Mouse (Mus musculus): ENCODE measurements at regions not wholly inside any gene's neighbourhood (a gene's known extent, or its start where the extent isn't known, plus 50 kb on each side); places are given as distances from the start of the nearest gene placed in this dataset.

DNA sequence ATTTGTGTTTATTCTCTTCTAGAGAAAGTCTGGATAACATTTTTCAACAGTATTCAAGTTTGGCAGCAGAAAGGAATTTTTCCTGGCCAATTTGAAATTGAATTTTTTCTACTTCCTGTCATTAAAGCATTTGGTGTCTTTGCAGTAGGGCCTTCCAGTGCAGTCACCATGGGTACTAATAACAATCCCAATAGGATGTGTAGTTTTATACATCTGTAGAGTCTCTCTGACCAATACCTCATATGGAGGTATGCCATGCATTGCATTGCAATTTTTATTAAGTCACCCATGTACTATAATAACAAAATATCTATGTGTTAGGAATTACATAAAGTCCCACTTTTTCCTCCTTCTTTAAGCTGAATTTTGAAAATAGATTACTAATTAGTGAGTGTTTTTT is 2257.4 kb upstream of the Aga start:
- DNase-seq (ENCODE audit: low read depth, low spot score) = no peak

DNA sequence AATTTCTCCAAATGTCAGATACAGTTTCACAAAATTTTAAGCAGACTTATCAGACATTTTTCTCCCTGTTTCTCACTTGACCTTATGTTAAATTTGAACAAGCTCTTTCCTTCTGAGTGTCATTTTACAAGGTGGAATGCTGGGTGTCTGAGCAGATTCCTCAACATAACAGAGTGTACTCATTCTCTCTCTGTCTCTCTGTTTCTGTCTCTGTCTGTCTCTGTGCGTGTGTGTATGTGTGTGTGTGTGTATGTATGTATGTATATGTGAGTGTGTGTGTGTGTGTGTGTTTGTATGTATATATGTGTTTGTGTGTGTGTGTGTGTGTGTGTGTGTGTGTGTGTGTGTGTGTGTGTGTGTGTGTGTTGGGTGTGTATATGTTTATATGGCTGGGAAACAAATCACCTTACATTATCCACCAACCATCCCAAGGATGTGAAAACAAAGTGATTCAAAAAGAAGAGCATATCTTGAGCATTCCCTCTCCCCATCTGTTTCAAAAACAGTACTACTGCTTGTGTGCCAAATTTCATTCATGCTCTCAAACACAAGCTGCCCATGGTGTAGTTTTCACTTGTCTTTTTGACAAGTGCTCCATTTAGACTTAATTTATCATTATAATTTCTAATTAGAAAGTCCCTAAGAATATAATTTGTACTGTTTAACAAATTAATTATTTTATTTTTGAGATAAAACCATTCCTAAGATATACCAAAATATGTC is 2213.1 kb upstream of the Aga start:
- DNase-seq (ENCODE audit: low read depth, low spot score) = peak; percentile 15
